Mouse (Mus musculus): Measurements from ENCODE around the gene Smpd1.

Gene Smpd1

DNA sequence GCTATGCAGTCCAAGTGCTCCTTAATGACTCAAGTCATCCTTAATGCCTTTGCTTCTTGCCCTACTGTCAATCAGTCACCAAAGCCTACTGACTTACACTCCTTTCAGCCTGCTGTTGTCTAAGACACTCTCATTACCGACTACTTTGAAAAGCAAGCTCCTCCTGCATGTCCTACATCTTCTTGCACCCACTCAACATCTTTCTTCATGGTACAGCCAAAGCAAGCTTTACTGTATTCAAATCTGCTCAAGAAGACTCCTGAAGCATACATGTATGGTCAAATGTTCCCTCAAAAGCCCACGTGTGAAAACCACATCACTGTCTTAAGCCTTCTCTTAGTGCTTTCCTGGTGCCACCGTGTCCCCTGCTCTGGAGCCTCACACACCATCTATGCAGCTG lies 9.2 kb downstream of the Smpd1 start:
- DNase-seq (ENCODE audit: low spot score): no peak

DNA sequence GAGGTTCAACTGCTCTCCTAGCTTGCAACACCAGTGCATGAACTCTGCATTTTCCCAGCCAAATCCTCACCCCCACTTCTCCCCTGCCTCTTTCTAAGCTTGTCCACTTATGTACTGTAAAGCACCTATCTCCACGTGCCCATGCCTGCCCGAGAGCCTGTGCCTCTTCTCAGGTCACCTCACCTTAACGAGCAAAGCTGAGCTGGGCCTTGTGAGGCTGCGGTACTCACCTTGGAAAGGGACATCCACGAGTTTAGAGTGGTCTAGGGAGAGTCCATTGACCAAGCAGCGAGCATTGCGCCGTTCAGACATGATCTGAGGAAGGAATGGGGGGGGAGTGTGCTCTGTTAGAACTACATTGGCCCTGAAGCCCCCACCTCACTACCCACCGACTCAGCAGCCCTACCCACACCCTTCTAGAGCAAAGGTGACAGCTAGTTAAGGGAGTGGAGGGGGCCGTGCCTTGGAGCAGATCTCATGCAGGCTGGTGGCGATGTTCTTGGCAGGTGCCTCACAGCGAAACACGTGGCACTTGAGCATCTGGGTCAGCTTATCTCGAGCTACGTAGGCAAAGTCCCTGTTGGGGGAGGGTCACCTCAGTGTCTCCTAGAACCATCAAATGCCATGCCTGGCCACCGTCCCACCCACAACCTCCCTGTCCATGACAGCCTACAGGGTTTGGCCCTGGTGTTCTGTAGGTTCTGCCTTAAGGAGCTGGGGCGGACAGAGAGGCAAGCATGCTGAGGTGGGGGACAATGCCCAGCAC lies 11.1 kb downstream of the Smpd1 start:
- DNase-seq (ENCODE audit: low spot score): no peak

DNA sequence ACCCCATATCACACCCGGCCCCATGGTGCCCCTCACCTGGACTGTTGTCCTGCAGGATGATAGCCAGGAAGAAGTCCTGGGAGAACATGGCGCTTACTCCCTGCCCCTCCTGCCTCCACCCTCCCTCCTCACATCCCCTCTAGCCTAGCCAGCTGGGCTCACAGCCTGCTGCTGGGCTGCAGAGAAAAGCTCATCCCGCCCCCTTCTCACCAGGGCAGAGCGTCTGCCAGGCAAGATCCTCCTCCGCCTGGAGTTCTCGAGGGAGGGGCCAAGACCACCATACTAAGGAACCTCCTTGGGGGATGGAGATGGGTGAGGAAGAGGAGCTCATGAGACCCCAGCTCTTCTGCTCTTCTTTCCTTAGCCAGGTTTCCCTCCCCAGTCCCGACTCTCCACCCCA lies 14.4 kb downstream of the Smpd1 start:
- no peak for DNase-seq (ENCODE audit: low spot score)

DNA sequence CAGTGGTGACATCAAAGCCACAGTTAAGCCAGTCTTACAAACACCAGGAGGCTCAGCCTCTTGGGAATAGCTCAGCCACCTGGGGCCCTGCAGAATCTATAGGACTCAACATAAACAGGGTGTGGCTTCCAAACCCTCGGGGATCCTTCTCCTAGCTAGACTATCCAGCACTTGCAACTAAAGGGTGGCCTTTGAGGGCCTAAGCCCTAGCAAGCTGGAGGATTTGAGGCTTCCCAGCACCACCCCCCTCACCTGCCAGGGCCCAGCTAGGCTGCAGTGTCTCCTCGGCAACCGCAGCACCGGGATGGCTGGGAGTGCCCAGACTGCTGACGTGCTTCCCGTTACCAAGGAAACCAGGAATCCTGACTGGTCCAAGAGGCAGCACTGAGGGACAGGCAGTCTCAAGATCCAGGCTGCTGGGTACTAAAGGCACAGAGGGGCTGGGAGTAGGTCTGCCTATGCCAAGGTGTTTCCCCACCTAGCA lies 14.9 kb downstream of the Smpd1 start:
- no peak for DNase-seq (ENCODE audit: low spot score)

DNA sequence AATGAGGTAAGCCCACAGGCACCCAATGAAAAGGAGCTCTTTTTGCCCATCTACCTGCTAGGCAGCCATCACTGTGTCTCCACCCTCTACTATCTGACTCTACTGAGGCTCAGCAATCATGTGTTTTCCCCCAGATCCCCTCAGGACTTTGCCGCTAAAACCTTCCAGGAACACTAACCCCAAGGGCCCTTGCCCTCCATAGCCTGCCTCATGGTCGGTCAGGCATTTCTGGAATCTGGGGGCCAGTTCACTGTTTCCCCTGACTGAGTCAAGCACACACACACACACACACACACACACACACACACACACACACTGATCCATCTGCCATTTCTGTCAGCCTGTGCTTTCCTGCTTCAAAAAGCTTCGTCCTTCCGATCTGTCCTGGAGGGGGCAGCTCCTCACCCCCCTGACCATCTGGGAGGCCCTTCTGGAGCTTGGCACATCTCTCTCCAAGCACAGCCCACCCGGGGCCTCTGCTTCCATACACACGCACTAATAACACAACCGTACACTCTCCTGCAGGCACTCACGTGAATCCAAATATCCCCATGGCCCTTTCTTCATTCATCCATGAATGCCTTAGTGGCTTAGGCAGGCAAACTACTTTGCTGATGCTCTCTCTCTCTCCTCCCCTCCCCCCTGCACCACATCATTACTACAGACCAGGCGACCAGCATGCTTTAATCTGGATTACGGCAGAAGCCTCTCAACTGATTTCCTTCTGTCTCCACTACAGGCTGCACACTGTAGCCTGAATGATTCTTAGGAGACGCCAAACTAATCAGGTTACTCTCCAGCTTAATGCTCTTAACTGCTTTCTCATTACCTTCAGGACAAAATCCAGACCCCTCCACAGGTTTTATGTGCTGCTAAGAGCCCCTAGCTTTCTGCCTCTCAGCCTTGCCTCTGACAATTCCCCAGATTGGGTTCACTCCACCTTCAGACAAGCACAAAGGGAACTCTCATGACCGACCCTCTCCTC lies 15.6 kb downstream of the Smpd1 start:
- DNase-seq (ENCODE audit: low spot score): no peak

DNA sequence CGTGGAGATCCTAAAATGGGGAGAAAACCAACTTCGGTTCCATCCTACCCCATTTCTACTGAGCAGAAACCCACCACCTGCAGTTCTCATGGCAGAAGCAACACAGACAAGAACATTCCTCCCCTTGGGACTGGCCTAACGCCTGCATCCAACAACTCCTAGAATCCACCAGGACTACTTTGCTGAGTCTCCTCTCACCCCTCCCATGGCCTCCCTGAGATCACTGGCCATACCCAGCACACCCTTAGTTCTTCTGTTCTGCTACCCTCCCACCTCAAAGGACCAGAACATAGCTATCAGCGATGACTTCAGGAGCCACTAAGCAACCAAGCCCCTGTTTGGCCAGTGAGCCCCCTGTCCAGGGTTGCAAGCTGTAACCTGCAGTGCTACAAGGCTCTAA lies 16.6 kb downstream of the Smpd1 start:
- DNase-seq (ENCODE audit: low spot score): no peak

DNA sequence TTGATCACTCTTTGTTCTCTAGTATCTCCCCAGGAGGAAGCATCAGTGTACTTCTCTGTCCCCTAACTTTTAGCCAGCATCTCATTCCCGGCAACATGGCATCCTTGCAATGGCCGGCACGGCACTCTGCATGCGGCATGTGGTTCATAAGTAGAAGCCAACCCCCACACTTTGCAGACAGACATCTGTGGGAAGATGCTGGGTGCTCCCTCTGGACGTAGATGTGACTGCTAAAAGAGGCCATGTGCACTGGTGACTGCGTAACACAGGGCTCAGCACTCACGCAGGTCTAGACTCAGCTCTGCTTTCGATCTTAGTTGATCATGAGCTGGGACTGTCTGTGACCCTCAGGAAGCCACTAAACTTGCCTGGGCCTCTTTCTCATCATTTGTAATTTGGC lies 18.8 kb downstream of the Smpd1 start:
- DNase-seq (ENCODE audit: low spot score): no peak

DNA sequence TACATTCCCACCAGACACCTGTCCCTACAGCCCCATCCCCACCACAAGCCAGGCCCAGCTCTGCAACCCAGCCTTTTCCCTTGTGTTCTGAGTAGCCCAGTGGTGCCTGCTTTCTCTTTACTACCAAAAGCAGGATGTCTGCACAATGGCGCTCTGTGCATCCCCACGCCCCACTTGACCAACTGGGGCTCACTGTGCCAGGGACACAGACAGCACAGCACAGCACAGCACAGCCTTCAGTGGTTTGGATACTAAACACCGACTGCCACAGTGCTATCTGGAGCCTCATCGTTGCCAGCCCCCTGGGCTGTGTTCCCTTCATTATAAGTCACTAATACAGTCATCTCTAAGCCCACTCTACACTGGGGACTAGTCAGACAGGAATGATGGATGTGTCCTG lies 20.4 kb downstream of the Smpd1 start:
- DNase-seq (ENCODE audit: low spot score): no peak

DNA sequence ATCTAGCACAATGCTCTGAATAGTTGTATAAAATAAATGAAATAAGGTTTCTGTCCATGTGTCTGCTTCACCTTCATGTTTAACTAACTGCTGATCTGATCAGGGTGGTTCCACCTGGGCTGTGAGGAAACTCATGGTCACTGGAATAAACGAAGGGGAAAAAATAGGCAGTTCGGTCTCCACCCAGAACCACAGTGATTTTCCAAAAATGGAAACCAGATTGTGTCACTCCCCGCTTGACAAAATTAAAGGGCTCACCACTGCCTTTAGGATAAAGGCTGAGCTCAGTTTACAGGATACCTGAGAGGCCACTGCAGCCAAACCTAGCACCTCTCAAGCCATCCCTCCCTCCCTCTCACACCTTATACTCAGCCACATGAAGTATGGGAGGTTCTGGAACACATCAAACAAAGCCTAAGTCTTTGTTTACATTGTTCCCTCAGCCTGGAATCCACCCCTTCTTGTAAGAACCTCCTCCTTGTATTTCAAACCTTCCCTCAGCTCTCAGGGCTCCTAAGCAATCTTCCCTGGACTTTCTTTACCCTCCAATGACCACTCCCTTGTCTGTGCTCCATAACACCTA lies 22.1 kb downstream of the Smpd1 start:
- no peak for DNase-seq (ENCODE audit: low spot score)

DNA sequence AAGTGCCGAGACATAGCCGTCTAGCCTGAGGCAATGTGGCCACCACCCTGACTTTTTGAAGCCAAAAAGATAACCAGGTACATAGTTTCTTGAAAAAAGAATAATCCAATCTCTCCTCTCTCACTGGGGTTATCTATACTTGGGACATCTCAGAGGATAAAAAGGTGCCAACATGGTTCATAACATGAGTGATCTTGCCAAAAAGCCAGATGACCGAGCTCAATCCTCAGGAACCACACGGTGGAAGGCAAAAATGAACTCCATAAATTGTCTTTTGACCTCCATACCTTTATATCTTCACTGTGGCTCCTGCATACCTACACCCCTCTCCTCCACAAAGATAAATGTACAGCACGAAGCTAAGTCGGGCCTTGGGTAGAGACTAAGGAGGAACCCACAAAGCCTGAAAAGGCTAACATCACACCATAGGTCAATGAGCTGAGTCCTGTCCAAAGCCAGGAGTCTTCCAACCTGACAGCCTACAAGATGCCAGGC lies 23.3 kb downstream of the Smpd1 start:
- no peak for DNase-seq (ENCODE audit: low spot score)

DNA sequence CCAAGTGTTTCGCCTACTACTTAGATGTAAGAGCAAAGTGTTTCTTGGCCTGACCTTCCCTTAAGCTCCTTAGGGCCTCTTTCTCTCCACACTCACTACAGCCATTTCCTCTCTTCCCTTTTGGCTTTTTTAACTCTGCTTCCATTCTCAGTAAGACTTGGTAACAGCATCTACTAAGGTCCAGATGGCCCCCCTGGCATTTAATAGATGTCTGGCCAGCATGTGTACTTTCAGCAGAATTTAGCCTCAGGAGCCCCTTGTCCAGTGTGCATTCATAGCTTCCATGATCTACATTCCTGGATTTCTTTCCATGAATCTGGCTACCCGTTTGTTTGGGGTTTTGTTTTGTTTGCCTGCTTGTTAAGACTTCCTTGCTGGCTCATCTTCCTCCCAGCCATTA lies 24.3 kb downstream of the Smpd1 start:
- no peak for DNase-seq (ENCODE audit: low spot score)

DNA sequence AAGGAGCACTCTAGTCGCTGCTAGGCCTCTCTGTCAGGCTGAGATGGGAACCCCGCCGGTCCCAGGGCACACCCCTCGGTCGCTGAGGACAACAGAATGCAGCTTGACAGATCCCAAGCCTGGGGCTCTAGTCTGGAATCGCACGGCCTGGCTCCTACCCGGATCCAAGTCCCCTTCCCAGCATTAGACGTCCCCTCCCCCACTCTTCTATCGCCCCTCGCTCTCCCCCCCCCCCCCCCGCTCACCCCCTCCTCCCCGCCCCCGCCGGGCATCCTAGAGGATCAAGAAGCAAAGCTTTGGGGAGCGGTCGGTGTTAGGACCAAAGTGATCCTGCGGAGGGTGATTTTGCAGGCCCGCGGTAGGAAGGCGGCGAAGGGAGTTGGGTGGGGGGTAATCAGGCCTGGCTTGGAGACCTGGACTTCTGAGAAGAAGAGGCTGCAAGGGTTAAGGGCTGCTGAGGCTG lies 26.5 kb downstream of the Smpd1 start:
- no peak for DNase-seq (ENCODE audit: low spot score)

DNA sequence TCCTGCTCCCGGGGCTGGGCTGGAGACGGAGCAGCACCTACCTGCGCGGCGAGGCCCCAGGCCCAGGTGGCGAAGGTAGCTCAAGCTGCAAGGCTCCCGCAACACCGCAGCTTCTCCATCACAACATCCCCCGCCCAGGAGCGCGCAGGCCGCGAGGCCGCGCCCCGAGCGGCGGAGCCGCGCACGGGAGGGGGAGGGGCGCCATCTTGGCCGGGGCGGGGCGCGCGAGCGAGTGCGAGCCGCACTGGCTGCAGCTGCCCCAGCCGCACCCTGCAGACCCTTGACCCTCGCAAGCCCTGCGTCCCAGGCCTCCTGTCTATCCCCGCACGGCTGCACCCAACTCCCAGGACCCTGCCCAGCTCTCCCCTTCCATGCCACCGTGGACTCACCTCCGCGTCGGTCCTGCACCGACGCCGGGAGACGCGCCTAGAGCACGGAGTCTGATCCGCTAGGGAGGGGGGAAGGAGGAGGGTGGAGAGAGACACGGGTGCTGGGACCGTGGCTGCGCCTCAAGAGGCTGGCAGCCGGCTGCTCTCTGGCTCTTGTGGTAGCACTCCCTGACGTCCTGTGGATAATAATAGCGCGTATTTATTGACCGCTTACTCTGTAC lies 27.0 kb downstream of the Smpd1 start, which contains the start of gene Apbb1:
TSS of gene Apbb1 (minus strand) at position 560 of the 610 bp plus-strand sequence.
- DNase-seq (ENCODE audit: low spot score): peak; percentile 70

DNA sequence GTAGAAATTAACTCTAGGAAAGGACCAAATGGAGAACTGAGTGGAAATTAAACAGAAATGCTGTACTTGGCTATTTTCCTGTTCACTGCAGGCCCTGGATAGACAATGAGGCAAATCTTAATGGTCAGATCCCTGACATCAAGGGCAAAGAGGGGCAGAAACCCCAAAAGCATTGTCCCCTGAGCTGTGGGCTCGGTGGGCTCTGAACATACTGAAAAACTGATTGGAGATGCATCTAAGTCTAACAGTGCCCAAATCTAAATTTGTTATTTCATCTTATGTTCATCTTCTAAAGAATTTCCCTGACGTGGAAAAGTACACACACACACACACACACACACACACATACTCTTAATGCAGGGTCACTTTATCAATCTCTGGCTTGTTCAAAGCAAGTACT lies 27.8 kb downstream of the Smpd1 start:
- DNase-seq (ENCODE audit: low spot score): no peak

DNA sequence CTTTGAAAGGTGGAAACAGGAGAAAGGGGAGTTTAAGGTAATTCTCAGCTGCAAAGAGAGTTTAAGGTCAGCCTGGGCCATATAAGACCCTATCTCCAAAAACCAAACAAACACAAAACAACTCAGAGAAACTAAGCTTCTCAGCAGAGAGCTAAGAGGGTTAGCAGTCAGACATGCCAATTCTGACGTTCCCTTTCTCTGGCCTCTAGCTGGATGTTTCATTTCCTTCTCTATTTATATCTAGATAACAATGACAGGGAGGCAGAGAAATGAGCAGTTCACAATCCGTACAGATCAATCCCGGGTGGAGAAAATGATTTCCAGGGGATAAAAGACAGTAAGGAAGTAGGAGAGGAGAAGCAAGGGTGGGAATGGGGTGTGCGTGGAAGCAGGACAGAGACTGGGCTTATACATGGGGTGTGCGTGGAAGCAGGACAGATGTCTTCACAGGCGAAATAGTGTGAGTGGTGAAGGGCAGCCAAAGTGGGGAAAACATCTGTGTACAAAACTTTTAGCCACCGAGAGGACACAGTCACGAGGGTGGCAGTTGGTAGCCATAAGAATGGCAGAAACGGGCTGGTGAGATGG lies 34.3 kb downstream of the Smpd1 start:
- DNase-seq (ENCODE audit: low spot score): no peak

DNA sequence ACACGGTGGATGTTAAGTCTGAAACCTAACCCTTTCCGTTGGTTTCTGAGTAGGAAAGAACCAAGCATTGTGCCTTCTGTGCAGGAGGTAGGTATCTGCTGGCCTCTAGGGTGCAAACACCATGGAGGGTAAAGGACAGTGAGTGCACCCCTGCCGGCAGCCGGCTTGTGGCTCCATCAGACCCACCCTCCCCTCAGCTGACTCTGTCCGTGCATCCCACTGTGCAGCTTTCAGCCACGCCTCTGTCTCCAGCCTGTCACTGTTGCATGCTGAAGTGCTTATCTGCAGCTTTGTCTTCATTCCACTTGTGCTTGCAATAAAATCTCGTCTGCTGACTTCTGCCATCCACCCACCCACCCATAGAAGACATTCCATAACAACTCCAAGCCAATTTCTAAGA lies 35.9 kb downstream of the Smpd1 start:
- DNase-seq (ENCODE audit: low spot score): no peak

DNA sequence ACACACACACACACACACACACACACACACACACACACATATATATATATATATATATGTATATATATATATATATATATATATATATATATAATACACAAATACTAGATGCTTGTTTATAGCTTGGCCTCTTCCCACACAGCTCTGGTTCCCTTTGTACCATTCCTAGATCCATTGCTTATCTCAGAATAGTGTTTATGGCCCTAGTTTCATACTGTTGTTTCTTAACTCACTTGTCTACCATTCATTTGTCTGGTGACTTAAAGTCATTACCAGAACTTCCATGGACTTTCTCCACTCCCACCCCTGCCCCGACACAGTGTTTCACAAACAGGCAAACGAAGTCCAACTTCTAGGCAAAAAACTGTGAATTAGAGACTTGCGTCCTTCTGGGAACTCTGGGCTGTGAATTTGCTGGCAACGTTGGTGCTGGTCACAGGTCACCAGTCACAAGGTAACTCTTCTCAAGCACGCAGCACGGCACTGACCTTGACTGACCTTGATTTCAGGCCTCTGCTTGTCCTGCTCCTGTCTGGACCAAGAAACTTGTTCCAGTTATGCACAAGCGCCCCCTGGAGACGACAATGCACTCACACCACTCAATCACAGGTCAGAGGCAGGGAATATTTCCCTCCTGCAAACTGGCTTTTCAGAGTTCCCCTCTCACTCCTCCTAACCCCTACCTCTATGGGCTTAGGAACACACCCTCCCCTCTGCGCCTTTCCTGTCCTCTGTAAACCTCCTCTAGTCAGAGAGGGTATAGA lies 48.9 kb downstream of the Smpd1 start:
- DNase-seq (ENCODE audit: low spot score): peak; percentile 59
